Mouse (Mus musculus) embryonic fibroblast, embryonic 13.5 days (primary cell): Measurements from ENCODE around the gene Rhot1.

ENCODE experiments used
- CTCF ChIP-seq: IDR thresholded peaks from 2 replicates; pipeline ENCODE4 v1.5.1; 2011; ENCODE audit warnings: mild to moderate bottlenecking, control low read depth, low read length, moderate library complexity, borderline replicate concordance; ENCODE audit not compliant: insufficient read depth
- POLR2A ChIP-seq: IDR thresholded peaks from 2 replicates; pipeline ENCODE4 v1.6.1; 2011; ENCODE audit warnings: low read depth, mild to moderate bottlenecking, control low read depth, low read length, moderate library complexity

GRCm38 (mm10) chr11:80204941-80205340, 3.9 kb upstream of the Rhot1 start:
- TF ChIP-seq CTCF (no peak), POLR2A (no peak)
